Mouse (Mus musculus): ENCODE measurements around the gene Pla2g16. TPM values are rescaled to one million over a fixed set of nuclear protein-coding genes. Genes with fewer than 3 reads are reported as not detected.

Pla2g16 gene
- polyA plus RNA-seq, 1 experiment from 2014 or later, result 3.0 TPM

DNA sequence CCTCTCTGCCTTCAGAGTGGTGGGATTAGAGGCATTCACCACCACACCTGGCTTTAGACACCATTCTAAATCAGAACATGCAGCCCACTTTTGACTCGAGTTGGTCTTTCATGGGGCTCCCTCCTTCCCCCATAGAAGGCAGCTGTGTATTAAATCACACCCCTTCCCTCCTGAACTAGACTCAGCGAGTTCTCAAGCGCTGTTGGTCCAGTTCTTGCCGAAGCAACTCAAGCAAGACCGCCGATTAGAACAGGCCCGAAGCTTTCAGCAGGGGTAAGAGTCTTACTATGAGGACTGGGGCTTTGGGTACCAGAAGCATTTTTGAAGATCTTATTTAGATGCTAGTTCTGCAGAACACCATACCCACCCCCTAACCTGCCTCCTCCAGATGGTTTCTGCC, 55.9 kb downstream of the Pla2g16 start:
- Histone ChIP-seq H3K27ac (no peak overlapping the region), H3K79me2 (ENCODE audit: inconsistent target) (no peaks in the 10 kb centered on the region), H3K4me3 (ENCODE audit: inconsistent target) (no peak overlapping the region), H3K36me3 (ENCODE audit: inconsistent target) (no peaks in the 10 kb centered on the region)
- 89% methylated on average over 7 of the region's 7 CpGs for WGBS (ENCODE audit: missing documents)

DNA sequence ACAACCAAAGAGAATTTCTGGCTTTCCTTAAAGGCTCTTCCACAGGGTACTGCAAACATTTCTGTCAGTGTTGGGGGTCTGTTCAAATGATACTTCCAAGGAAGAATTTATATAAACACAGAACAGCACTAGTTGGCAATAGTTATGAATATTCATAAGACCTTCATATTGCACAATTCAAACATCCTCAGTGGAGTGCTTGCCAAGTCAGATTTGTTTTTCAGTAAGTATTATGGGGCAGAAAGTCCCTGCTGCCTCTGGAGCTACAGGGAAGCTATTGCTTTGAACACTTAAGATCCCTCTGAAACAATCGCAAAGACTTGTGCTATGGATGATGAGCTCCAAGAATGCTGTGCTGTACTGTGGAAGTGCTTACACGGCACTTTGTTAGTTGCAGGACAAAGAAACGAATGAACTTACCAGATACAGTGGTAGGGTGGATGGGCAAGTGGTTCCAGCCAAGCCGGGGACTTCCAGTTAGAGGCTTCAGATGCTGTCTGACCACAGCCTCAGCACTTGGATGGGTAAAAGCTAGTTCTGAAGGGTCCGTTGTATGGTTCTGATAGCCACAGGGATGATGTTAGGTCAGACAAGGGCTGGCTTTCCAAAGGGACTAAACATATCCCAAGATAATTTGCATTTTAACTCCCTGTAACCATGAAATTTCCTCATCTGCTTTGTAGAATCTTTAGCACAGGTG, 59.1 kb downstream of the Pla2g16 start:
- Histone ChIP-seq H3K27ac (no peak overlapping the region), H3K79me2 (ENCODE audit: inconsistent target) (no peaks in the 10 kb centered on the region), H3K36me3 (ENCODE audit: inconsistent target) (no peaks in the 10 kb centered on the region), H3K4me3 (ENCODE audit: inconsistent target) (no peak overlapping the region)
- WGBS (ENCODE audit: missing documents), result 89% methylated on average over 5 of the region's 5 CpGs

DNA sequence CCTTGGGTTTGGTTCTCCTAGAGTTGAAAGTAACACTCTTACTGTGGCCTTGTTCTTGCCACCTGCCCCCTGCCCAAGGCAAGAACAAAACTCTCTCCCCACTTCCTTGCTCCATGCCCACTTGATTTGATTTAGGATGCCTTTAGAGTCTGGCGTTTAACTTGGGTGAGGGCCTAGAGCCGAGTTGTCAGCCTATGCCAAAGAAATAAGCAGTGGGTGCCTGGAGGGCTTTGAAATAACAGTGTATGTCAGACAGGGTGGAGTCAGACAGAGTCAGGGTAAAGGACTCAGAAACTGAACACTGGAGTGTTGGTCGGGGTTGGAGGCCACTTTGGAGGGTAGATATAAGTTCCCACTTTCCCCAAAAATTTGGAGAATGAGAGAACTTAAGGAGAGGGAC, 59.8 kb downstream of the Pla2g16 start:
- Histone ChIP-seq H3K27ac (no peak overlapping the region), H3K4me3 (ENCODE audit: inconsistent target) (no peak overlapping the region), H3K36me3 (ENCODE audit: inconsistent target) (no peaks in the 10 kb centered on the region), H3K79me2 (ENCODE audit: inconsistent target) (no peaks in the 10 kb centered on the region)
- WGBS (ENCODE audit: missing documents), result 81% methylated on average over 3 of the region's 3 CpGs

DNA sequence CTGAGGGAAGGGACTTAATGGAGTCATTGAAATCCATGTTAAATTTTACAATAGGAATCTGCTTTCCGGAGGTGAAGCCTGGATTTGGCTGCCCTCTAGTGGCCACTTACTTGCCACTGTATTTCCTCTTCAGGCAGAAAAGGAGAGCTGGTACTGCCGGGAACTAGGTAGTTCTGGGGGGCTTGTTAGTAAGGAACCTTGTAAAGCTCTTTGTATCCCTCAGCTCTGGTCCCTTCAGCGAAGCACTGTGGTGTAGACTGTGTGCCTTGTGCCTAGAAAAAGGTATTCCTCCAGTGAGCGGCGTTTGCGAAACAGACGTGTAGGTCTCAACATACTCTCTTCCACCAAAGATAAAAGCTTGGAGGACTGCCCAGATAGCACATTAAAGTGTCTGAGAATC, 60.4 kb downstream of the Pla2g16 start:
- Histone ChIP-seq H3K79me2 (ENCODE audit: inconsistent target) (no peaks in the 10 kb centered on the region), H3K4me3 (ENCODE audit: inconsistent target) (no peak overlapping the region), H3K36me3 (ENCODE audit: inconsistent target) (no peaks in the 10 kb centered on the region), H3K27ac (no peak overlapping the region)
- 45% methylated on average over 7 of the region's 7 CpGs for WGBS (ENCODE audit: missing documents)

DNA sequence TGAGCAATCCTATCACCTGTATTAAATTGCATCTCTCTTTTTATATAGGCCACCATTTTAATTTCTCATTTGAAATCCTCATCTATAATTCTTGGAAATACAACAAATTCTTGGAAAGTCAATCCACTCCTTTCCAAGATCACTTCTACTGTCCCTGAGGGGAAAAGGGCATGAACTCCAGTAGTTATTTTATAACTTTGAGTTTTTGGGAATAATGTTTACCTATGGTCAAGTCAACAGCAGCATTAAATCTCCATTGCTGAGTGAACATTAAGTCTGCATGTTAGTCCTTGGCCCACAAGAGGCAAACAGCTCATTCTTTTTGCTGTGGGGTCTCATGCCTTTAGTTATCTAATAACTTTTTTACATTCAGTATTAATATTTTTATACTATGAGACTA, 75.8 kb downstream of the Pla2g16 start:
- no peaks in the 10 kb centered on the region for H3K79me2 ChIP-seq (ENCODE audit: inconsistent target)
- no peaks in the 10 kb centered on the region for H3K36me3 ChIP-seq (ENCODE audit: inconsistent target)
- H3K27ac ChIP-seq, result no peak overlapping the region
- H3K4me3 ChIP-seq (ENCODE audit: inconsistent target), result no peak overlapping the region

DNA sequence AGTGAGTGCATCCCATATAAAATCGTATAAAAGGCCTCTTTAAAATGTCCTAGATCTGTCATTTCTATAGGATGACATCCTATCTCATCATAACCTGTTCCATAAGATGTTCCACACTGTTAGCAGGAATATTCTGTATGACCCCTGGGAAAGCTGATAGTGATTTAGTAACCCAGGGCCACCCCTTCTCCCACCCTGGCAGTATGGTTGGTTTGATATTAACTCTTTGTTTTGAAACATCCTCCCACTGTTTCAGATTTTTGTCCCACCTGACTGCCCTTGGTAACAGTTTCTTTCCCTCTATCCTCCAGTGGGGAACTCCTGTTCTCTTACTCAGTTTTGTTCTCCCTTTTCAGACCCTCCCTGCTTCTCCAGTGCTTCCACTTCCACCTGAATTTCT, 76.5 kb downstream of the Pla2g16 start:
- Histone ChIP-seq H3K4me3 (ENCODE audit: inconsistent target) (no peak overlapping the region), H3K27ac (no peak overlapping the region), H3K36me3 (ENCODE audit: inconsistent target) (no peaks in the 10 kb centered on the region), H3K79me2 (ENCODE audit: inconsistent target) (no peaks in the 10 kb centered on the region)
- 90% methylated on average over 1 of the region's 1 CpGs for WGBS (ENCODE audit: missing documents)

Other genes starting within 250 kb of the Pla2g16 start
- gene Mark2, start 215.6 kb upstream of the Pla2g16 start, polyA plus RNA-seq (2018), result 28.6 to 40.1 TPM (median 35.7 TPM) in 3 replicates
- 5.7 to 8.2 TPM (median 6.0 TPM) in 3 replicates for gene Spindoc, start 174.5 kb upstream of the Pla2g16 start, polyA plus RNA-seq (2018)
- 0.88 to 2.2 TPM (median 1.2 TPM) in 3 replicates for gene 2700081O15Rik, start 139.8 kb upstream of the Pla2g16 start, polyA plus RNA-seq (2018)
- gene Rtn3, start 74.2 kb upstream of the Pla2g16 start, polyA plus RNA-seq (2018), result 188 to 302 TPM (median 240 TPM) in 3 replicates
- 30.6 to 48.9 TPM (median 46.4 TPM) in 3 replicates for gene Atl3, start 63.4 kb upstream of the Pla2g16 start, polyA plus RNA-seq (2018)
- not detected in 3 replicates for gene Lgals12, start 49.7 kb downstream of the Pla2g16 start, polyA plus RNA-seq (2018)
- not detected in 3 replicates for gene Hrasls5, start 55.1 kb downstream of the Pla2g16 start, polyA plus RNA-seq (2018)
- not detected in 3 replicates for gene Slc22a19, start 153.9 kb downstream of the Pla2g16 start, polyA plus RNA-seq (2018)
- gene Slc22a26, start 245.2 kb downstream of the Pla2g16 start, polyA plus RNA-seq (2018), result not detected in 3 replicates